Mouse (Mus musculus) ES-E14 (cell line): Measurements from ENCODE around the gene Rhbdd1. TPM values are rescaled to one million over a fixed set of nuclear protein-coding genes. Genes with fewer than 3 reads are reported as not detected.
A peak's percentile ranks its signal among the peaks of the same experiment; 100 is the strongest.

Experiments
- DNase-seq: peaks from one replicate; pipeline ENCODE4 v3.0.0-alpha.2; 2013; ENCODE audit warnings: low read depth, low spot score
- H3K27ac ChIP-seq: 2 replicates; pipeline ENCODE4 v1.5.1; 2012; ENCODE audit warnings: low read depth, mild to moderate bottlenecking, low read length, moderate library complexity, mixed read lengths; ENCODE audit not compliant: poor library complexity, insufficient read depth, severe bottlenecking
- H3K36me3 ChIP-seq: 2 replicates; pipeline ENCODE4 v1.6.1; 2012; ENCODE audit warnings: mild to moderate bottlenecking, low read length, moderate library complexity, mixed read lengths; ENCODE audit not compliant: control insufficient read depth, poor library complexity, insufficient read depth, severe bottlenecking
- H3K4me1 ChIP-seq, 2 experiments: fragments of 150-350 bp in 1 of 2; sonication (generic) in 1 of 2; 2 replicates each; pipeline ENCODE4 v1.6.1; 2012; ENCODE audit warnings: low read length in 2 of 2, mild to moderate bottlenecking in 1 of 2, mixed read lengths in 1 of 2; ENCODE audit not compliant: control insufficient read depth in 2 of 2, insufficient read depth in 2 of 2, poor library complexity in 1 of 2
- H3K4me3 ChIP-seq, 2 experiments: fragments of 150-350 bp in 1 of 2; sonication (generic) in 1 of 2; 2 replicates each; pipeline ENCODE4 v1.5.1; 2012; ENCODE audit warnings: low read length in 2 of 2, low read depth in 1 of 2, mild to moderate bottlenecking in 1 of 2, mixed read lengths in 1 of 2; ENCODE audit not compliant: insufficient read depth in 1 of 2, poor library complexity in 1 of 2, severe bottlenecking in 1 of 2
- H3K9ac ChIP-seq: 2 replicates; pipeline ENCODE4 v1.6.1; 2012; ENCODE audit warnings: low read depth, mild to moderate bottlenecking, low read length, mixed read lengths; ENCODE audit not compliant: poor library complexity, insufficient read depth, severe bottlenecking
- H3K9me3 ChIP-seq: fragments of 150-350 bp; sonication (generic); 2 replicates; pipeline ENCODE4 v1.6.1; 2012; ENCODE audit warnings: low read depth, mild to moderate bottlenecking, low read length; ENCODE audit not compliant: control insufficient read depth, insufficient read depth
- CHD2 ChIP-seq: IDR thresholded peaks from 2 replicates; pipeline ENCODE4 v1.6.1; 2014; ENCODE audit warnings: mild to moderate bottlenecking, low read depth, low read length, inconsistent platforms
- HCFC1 ChIP-seq: IDR thresholded peaks from 2 replicates; pipeline ENCODE4 v1.6.1; 2012; ENCODE audit warnings: low read length, inconsistent platforms, borderline replicate concordance; ENCODE audit not compliant: insufficient read depth
- MAFK ChIP-seq: IDR thresholded peaks from 2 replicates; pipeline ENCODE4 v1.6.1; 2014; ENCODE audit warnings: mild to moderate bottlenecking, low read depth, low read length, inconsistent platforms; ENCODE audit not compliant: insufficient read depth
- ZC3H11A ChIP-seq: IDR thresholded peaks from 2 replicates; pipeline ENCODE4 v1.6.1; 2012; ENCODE audit warnings: low read depth, mild to moderate bottlenecking, inconsistent platforms, low read length, borderline replicate concordance
- ZNF384 ChIP-seq: IDR thresholded peaks from 2 replicates; pipeline ENCODE4 v1.6.1; 2012; ENCODE audit warnings: low read depth, low read length, inconsistent platforms
- in situ Hi-C, 2 experiments: fragments of 600-800 bp; cut with MboI; formaldehyde crosslinking; loops; one replicate each; pipeline ENCODE4 v1.15.1; 2025; ENCODE audit warnings: low sequenced_read_pairs in 2 of 2, inconsistent platforms in 1 of 2; ENCODE audit not compliant: unreplicated experiment in 2 of 2
- total RNA-seq: library from RNA; depleted of rRNA; stranded (reverse); fragments of 300-350 nt; gene quantifications from 2 replicates; pipeline ENCODE4 v1.2.3, GENCODE M21; 2012

The Rhbdd1 gene
- total RNA-seq, 1 experiment = 14.1 TPM

DNA sequence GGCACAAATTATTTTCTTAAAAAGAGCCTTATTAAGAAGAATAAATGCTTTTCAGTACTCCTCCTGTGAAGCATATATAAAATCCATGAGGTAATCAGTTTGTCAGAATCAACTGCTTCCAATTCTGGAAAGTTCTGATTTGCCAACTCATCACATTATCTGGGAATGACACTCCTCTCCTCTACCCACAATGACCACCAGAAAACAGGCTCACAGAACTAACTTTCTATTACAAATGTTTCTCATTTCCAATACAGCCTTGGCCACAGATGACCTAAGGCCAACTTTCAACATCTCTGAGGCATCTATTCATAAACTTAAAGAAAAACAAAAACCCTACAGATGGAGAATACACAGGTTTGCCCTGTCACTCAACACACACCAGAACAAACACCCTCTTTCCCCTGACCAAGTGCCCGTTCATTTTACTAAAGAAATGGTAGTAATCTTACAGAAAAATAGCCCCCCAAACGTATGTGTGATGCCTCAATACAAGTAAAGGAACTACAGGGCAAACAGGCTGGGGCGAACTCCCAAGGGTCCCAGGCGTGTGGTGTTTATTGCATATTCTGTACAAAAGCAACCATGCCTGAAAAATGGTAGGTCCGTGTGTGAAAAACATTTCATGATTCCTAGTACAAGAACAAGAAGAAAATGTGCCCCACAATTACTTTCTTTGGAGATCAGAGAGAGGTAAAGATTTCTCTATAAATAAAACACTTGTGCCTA lies 30.6 kb upstream of the Rhbdd1 start:
- Histone ChIP-seq H3K36me3 (no peaks in the 10 kb centered on the region; the same call in 1 of the 2 replicates), H3K9me3 (no peaks in the 10 kb centered on the region), H3K9ac (no peak overlapping the region), H3K27ac (no peak overlapping the region), H3K4me1 (peaks cover 0 to 12% of the 10 kb centered on the region in 2 experiments; a peak in 1 of 4 replicates), H3K4me3 (no peak overlapping the region)
- no peak for DNase-seq
- in situ Hi-C loops = loop anchor here in 1 of 2 experiments (25.0 kb wide), 1 partner anchor 973 kb away; no protein-coding TSS in a partner anchor
- TF ChIP-seq HCFC1 (no peak), ZC3H11A (no peak), CHD2 (no peak), ZNF384 (no peak), MAFK (no peak)

DNA sequence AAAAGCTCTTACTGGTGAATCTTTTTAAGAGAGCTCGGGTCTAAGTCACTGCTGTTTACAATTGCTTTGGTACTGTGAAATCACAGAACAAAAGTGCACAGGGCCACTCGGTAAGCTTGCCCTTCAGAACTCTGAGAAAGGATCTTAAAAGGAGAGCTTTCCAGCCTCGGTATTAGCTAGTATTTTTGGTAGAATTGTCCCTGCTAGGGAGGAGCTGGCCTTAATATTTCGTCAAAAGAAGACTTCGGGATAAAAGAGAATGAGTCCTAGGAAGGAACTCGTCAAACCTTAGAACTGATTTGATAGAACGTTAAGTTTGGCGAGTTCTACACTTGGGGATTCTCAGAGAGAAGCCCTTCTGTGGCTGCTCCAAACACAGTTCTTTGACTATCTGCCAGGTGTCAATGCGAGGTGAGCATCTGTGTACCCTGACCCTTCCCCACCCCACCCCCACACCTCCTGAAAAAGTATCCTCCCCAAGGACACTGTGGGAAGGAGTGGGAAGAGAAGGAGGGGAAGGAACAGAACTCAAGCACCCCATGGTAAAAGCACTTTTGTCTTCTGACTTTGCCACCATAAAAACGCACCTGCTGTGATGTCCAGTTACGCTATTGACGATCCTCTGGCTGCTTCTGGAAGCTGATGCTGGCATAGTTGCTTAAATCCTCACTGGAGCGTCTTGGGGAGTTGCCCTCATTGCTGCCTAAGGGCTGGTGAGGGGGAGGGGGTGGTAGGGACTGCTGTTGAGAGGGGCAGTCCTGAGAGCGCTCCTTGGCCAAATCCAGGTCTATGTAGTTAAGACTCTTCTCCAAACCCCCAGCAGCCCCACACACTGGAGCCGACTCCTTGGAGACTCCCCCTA lies 29.8 kb upstream of the Rhbdd1 start:
- peaks cover 0 to 12% of the 10 kb centered on the region in 2 experiments; a peak in 1 of 4 replicates for H3K4me1 ChIP-seq
- no peaks in the 10 kb centered on the region for H3K9me3 ChIP-seq
- no peaks in the 10 kb centered on the region; the same call in 1 of the 2 replicates for H3K36me3 ChIP-seq
- H3K27ac ChIP-seq = no peak overlapping the region
- in situ Hi-C loops = loop anchor here in 1 of 2 experiments (25.0 kb wide), 1 partner anchor 974 kb away; no protein-coding TSS in a partner anchor
- H3K4me3 ChIP-seq = peak overlapping the region in 1 of 2 experiments; percentile 24; a peak in 1 of 4 replicates
- no peak overlapping the region for H3K9ac ChIP-seq
- DNase-seq = no peak
- no peak for TF ChIP-seq ZNF384
- no peak for TF ChIP-seq HCFC1
- no peak for TF ChIP-seq ZC3H11A
- no peak for TF ChIP-seq CHD2
- no peak for TF ChIP-seq MAFK

DNA sequence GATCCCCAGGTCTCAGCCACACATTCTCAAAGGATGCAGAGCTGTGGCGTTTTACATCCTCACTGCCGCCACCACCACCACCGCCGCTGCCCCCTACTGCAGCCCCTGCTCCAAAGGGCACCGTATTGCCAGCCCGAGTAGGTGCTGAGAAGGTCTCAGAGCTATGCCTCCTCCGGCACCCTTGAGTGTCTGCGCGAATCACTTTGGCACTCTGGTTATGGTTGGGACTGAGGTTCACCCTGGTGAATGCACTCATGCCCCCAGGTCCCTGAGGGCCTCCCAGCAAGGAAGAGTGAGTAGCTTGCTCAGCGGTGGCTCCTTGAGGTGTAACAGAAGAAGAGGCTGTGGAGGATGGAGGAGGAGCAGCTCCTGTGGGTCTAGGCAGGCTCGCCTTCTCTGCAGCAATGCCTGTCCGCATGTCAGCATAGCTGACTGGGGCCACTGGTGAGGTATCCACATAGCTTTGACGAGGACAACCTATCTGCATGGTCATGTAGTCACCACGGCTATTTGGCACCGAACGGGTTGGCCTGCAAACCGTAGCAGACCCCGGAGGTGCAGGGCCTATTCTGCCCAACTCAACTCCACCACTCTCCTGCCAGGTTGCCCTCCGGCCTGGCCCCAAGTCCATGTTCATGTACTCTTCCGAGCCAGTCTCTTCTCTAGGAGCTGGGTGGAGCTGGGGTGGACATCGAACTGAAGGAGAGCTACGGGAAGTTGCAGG lies 29.0 kb upstream of the Rhbdd1 start:
- peaks cover 0 to 17% of the 10 kb centered on the region in 2 experiments; a peak in 1 of 4 replicates for H3K4me1 ChIP-seq
- DNase-seq = no peak

More for the DNA sequence above, 29.0 kb upstream of the Rhbdd1 start:
- in situ Hi-C loops = loop anchor here in 1 of 2 experiments (25.0 kb wide), 1 partner anchor 975 kb away; no protein-coding TSS in a partner anchor
- H3K9ac ChIP-seq = no peak overlapping the region
- H3K9me3 ChIP-seq = no peaks in the 10 kb centered on the region
- TF ChIP-seq ZC3H11A (no peak), CHD2 (no peak), HCFC1 (no peak), ZNF384 (no peak), MAFK (no peak)
- no peak overlapping the region for H3K27ac ChIP-seq
- H3K36me3 ChIP-seq = no peaks in the 10 kb centered on the region; the same call in 1 of the 2 replicates
- peak overlapping the region in 1 of 2 experiments; percentile 24; a peak in 1 of 4 replicates for H3K4me3 ChIP-seq
